Mouse (Mus musculus): ENCODE measurements around the gene Smc4. TPM values are rescaled to one million over a fixed set of nuclear protein-coding genes. Genes with fewer than 3 reads are reported as not detected.
A peak's percentile ranks its signal among the peaks of the same experiment; 100 is the strongest.
"Not testable (repeated sequence)": the region's sequence is repeated elsewhere in the genome, so short reads cannot be mapped to it uniquely, and the experiment has no call there.

The Smc4 gene
- polyA plus RNA-seq, 1 experiment from 2014 or later, result 180 TPM

GRCm38 (mm10) chr3:69005338-69006245 lies 1.1 kb downstream of the Smc4 start:
- Histone ChIP-seq H3K36me3 (ENCODE audit: control insufficient read depth, insufficient read depth, low read length) (no peaks in the 10 kb centered on the region; the same call in 1 of the 2 replicates), H3K9ac (ENCODE audit: low read depth, low read length) (peak overlapping the region; percentile 98), H3K4me3 (ENCODE audit: low read depth, low read length) (peak overlapping the region; percentile 81), H3K9me3 (replicated peaks; ENCODE audit: control insufficient read depth, low read length) (no peaks in the 10 kb centered on the region), H3K27ac (ENCODE audit: low read depth, low read length) (peak overlapping the region; percentile 97), H3K27me3 (ENCODE audit: control insufficient read depth, insufficient read depth, low read length) (no peaks in the 10 kb centered on the region), H3K4me1 (ENCODE audit: control insufficient read depth, insufficient read depth, low read length) (no peaks in the 10 kb centered on the region; the same call in 1 of the 2 replicates), H3K4me2 (peak overlapping the region; percentile 75)
- peak; percentile 70 for ATAC-seq (replicated peaks; ENCODE audit: insufficient number of reproducible peaks, low FRiP score, low TSS enrichment)
- WGBS (ENCODE audit: insufficient replicate concordance), result under 1% methylated on average over 72 of the region's 72 CpGs

- ATAC-seq (replicated peaks; ENCODE audit: insufficient number of reproducible peaks, low FRiP score, low TSS enrichment), result no peak
- WGBS (ENCODE audit: insufficient replicate concordance), result 6% methylated on average over 21 of the region's 21 CpGs
Observed at GRCm38 (mm10) chr3:69006246-69006760, 1.8 kb downstream of the Smc4 start.

DNA sequence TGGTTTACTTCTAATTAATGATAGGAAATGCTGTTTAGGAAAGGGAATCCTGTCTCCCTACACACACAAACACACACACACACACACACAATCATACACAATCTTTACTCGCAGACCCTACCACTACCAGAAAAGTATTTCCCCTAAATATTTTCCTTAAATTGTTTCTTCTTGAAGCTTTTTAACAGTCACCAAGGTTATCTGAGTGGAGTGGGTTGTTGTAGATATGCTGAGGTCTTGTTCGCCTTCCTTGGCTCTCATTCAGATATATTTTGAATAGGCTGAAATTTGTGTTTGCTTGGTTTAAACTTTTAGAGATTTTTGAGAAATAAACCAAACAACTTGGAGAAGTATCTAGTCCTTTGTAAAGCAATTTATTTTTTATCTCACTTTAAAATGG lies 4.3 kb downstream of the Smc4 start:
- Histone ChIP-seq H3K4me2 (no peak overlapping the region), H3K4me3 (ENCODE audit: low read depth, low read length) (no peak overlapping the region), H3K27ac (ENCODE audit: low read depth, low read length) (no peak overlapping the region), H3K4me1 (ENCODE audit: control insufficient read depth, insufficient read depth, low read length) (no peaks in the 10 kb centered on the region; the same call in 1 of the 2 replicates), H3K9ac (ENCODE audit: low read depth, low read length) (no peak overlapping the region), H3K27me3 (ENCODE audit: control insufficient read depth, insufficient read depth, low read length) (no peaks in the 10 kb centered on the region), H3K36me3 (ENCODE audit: control insufficient read depth, insufficient read depth, low read length) (peaks cover 2% of the 10 kb centered on the region; the same call in 1 of the 2 replicates), H3K9me3 (replicated peaks; ENCODE audit: control insufficient read depth, low read length) (no peaks in the 10 kb centered on the region)
- WGBS (ENCODE audit: insufficient replicate concordance), result 57% methylated on average over 2 of the region's 2 CpGs
- ATAC-seq (replicated peaks; ENCODE audit: insufficient number of reproducible peaks, low FRiP score, low TSS enrichment), result no peak

More at GRCm38 (mm10) chr3:69006246-69006760, 1.8 kb downstream of the Smc4 start:
- no peaks in the 10 kb centered on the region; the same call in 1 of the 2 replicates for H3K4me1 ChIP-seq (ENCODE audit: control insufficient read depth, insufficient read depth, low read length)
- no peaks in the 10 kb centered on the region for H3K27me3 ChIP-seq (ENCODE audit: control insufficient read depth, insufficient read depth, low read length)
- H3K36me3 ChIP-seq (ENCODE audit: control insufficient read depth, insufficient read depth, low read length), result no peaks in the 10 kb centered on the region; the same call in 1 of the 2 replicates
- H3K27ac ChIP-seq (ENCODE audit: low read depth, low read length), result peak overlapping the region; percentile 97
- peak overlapping the region; percentile 98 for H3K9ac ChIP-seq (ENCODE audit: low read depth, low read length)
- peak overlapping the region; percentile 75 for H3K4me2 ChIP-seq
- no peaks in the 10 kb centered on the region for H3K9me3 ChIP-seq (replicated peaks; ENCODE audit: control insufficient read depth, low read length)
- H3K4me3 ChIP-seq (ENCODE audit: low read depth, low read length), result peak overlapping the region; percentile 81

- H3K4me3 ChIP-seq (ENCODE audit: low read depth, low read length), result no peak overlapping the region
- ATAC-seq (replicated peaks; ENCODE audit: insufficient number of reproducible peaks, low FRiP score, low TSS enrichment), result no peak
Observed at GRCm38 (mm10) chr3:69017181-69017580, 12.6 kb downstream of the Smc4 start.

GRCm38 (mm10) chr3:69018635-69019034 lies 14.1 kb downstream of the Smc4 start:
- ATAC-seq (replicated peaks; ENCODE audit: insufficient number of reproducible peaks, low FRiP score, low TSS enrichment); H3K27ac ChIP-seq (ENCODE audit: low read depth, low read length); H3K9ac ChIP-seq (ENCODE audit: low read depth, low read length); H3K27me3 ChIP-seq (ENCODE audit: control insufficient read depth, insufficient read depth, low read length); H3K4me3 ChIP-seq (ENCODE audit: low read depth, low read length); H3K4me2 ChIP-seq; H3K4me1 ChIP-seq (ENCODE audit: control insufficient read depth, insufficient read depth, low read length); H3K9me3 ChIP-seq (replicated peaks; ENCODE audit: control insufficient read depth, low read length): not testable (repeated sequence)
- WGBS (ENCODE audit: insufficient replicate concordance), result 98% methylated on average over 2 of the region's 2 CpGs
- peaks cover 25% of the 10 kb centered on the region for H3K36me3 ChIP-seq (ENCODE audit: control insufficient read depth, insufficient read depth, low read length)

More at GRCm38 (mm10) chr3:69017181-69017580, 12.6 kb downstream of the Smc4 start:
- Histone ChIP-seq H3K27me3 (ENCODE audit: control insufficient read depth, insufficient read depth, low read length) (no peaks in the 10 kb centered on the region), H3K27ac (ENCODE audit: low read depth, low read length) (no peak overlapping the region), H3K4me2 (no peak overlapping the region), H3K9ac (ENCODE audit: low read depth, low read length) (no peak overlapping the region), H3K36me3 (ENCODE audit: control insufficient read depth, insufficient read depth, low read length) (peaks cover 25% of the 10 kb centered on the region), H3K4me1 (ENCODE audit: control insufficient read depth, insufficient read depth, low read length) (no peaks in the 10 kb centered on the region), H3K9me3 (replicated peaks; ENCODE audit: control insufficient read depth, low read length) (no peaks in the 10 kb centered on the region)
- WGBS (ENCODE audit: insufficient replicate concordance), result 92% methylated on average over 3 of the region's 3 CpGs

DNA sequence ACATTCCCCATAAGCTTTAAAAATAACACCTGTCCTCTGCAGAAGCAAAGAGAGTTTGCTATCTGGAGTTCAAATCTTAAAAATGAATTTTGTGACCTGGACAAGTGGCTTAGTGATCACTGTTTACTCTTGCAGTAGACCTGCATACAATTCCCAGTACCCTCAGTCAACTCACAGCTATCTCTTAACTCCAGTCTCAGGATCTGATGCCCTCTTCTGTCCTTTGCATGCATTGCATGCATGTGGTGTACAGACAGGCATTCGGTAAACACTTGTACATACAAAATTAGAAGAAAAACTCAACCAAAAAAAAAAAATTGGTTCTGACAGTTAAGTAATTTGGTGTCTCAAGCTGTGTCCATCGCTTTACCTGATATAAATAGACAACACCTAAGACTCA lies 15.7 kb downstream of the Smc4 start:
- ATAC-seq (replicated peaks; ENCODE audit: insufficient number of reproducible peaks, low FRiP score, low TSS enrichment), result no peak
- WGBS (ENCODE audit: insufficient replicate concordance), result 93% methylated on average over 2 of the region's 2 CpGs

GRCm38 (mm10) chr3:69020764-69021163 lies 16.2 kb downstream of the Smc4 start:
- no peaks in the 10 kb centered on the region for H3K4me1 ChIP-seq (ENCODE audit: control insufficient read depth, insufficient read depth, low read length)
- peaks cover 28% of the 10 kb centered on the region for H3K36me3 ChIP-seq (ENCODE audit: control insufficient read depth, insufficient read depth, low read length)
- H3K9me3 ChIP-seq (replicated peaks; ENCODE audit: control insufficient read depth, low read length), result no peaks in the 10 kb centered on the region
- H3K9ac ChIP-seq (ENCODE audit: low read depth, low read length), result no peak overlapping the region
- no peak overlapping the region for H3K27ac ChIP-seq (ENCODE audit: low read depth, low read length)
- no peak for ATAC-seq (replicated peaks; ENCODE audit: insufficient number of reproducible peaks, low FRiP score, low TSS enrichment)
- no peak overlapping the region for H3K4me2 ChIP-seq
- H3K27me3 ChIP-seq (ENCODE audit: control insufficient read depth, insufficient read depth, low read length), result no peaks in the 10 kb centered on the region
- no peak overlapping the region for H3K4me3 ChIP-seq (ENCODE audit: low read depth, low read length)

More for the DNA sequence above, 15.7 kb downstream of the Smc4 start:
- Histone ChIP-seq H3K9me3 (replicated peaks; ENCODE audit: control insufficient read depth, low read length) (no peaks in the 10 kb centered on the region), H3K4me2 (no peak overlapping the region), H3K36me3 (ENCODE audit: control insufficient read depth, insufficient read depth, low read length) (peaks cover 28% of the 10 kb centered on the region), H3K4me1 (ENCODE audit: control insufficient read depth, insufficient read depth, low read length) (no peaks in the 10 kb centered on the region), H3K27me3 (ENCODE audit: control insufficient read depth, insufficient read depth, low read length) (no peaks in the 10 kb centered on the region), H3K9ac (ENCODE audit: low read depth, low read length) (no peak overlapping the region), H3K27ac (ENCODE audit: low read depth, low read length) (no peak overlapping the region), H3K4me3 (ENCODE audit: low read depth, low read length) (no peak overlapping the region)

- H3K9me3 ChIP-seq (replicated peaks; ENCODE audit: control insufficient read depth, low read length), result no peaks in the 10 kb centered on the region
- no peak overlapping the region for H3K4me3 ChIP-seq (ENCODE audit: low read depth, low read length)
- no peaks in the 10 kb centered on the region for H3K27me3 ChIP-seq (ENCODE audit: control insufficient read depth, insufficient read depth, low read length)
- 89% methylated on average over 1 of the region's 1 CpGs for WGBS (ENCODE audit: insufficient replicate concordance)
- H3K4me2 ChIP-seq, result no peak overlapping the region
- no peak overlapping the region for H3K9ac ChIP-seq (ENCODE audit: low read depth, low read length)
- no peak overlapping the region for H3K27ac ChIP-seq (ENCODE audit: low read depth, low read length)
- H3K4me1 ChIP-seq (ENCODE audit: control insufficient read depth, insufficient read depth, low read length), result no peaks in the 10 kb centered on the region
- peaks cover 31% of the 10 kb centered on the region for H3K36me3 ChIP-seq (ENCODE audit: control insufficient read depth, insufficient read depth, low read length)
- no peak for ATAC-seq (replicated peaks; ENCODE audit: insufficient number of reproducible peaks, low FRiP score, low TSS enrichment)
Observed at GRCm38 (mm10) chr3:69026133-69026783, 21.7 kb downstream of the Smc4 start.

Data from heart, embryonic 11.5 days (tissue).